Mouse (Mus musculus): ENCODE measurements at regions not wholly inside any gene's neighbourhood (a gene's known extent, or its start where the extent isn't known, plus 50 kb on each side); places are given as distances from the start of the nearest gene placed in this dataset.

DNA sequence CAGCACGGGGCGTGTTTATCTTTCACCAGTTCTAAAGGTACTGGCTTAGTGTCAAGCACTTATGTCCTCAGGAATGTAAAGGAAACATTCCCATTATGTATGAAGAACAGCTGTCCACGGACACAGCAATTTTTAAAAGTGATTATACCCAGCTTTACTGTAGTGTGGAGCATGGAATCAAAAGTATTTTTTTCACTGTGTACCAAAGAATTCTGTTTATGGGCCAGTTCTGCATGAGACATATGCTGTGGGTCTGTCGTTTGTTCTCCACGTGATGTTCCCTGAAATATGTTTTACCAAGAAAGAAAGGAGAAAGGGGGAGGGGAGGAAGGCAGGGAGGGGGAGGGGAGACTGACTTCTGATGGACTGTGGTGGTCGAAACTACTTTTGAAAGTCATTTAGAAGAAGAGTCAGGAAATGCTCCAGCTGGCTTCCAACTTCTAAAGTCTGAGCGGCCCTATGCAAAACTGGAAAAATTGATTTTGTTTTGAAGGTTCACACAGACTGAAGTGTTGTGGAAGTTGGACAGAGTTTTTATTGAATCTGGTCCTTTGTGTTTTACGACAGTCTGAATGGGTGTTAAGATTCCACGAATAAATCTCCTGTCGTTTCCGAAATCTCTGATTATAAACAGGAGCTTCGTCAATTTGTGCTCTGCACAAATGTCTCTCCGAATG is 80.9 kb upstream of the Zeb2 start:
- TF ChIP-seq CTCF (IDR thresholded peaks at IDR 0.05; ENCODE audit: low read depth, low read length) (no peak), POLR2A (IDR thresholded peaks at IDR 0.05; ENCODE audit: borderline replicate concordance, low read depth, low read length) (no peak)

Data from bone marrow macrophage, adult 2 months (primary cell).